Mouse (Mus musculus) neural tube, embryonic 12.5 days (tissue): ENCODE data around the gene Bckdk. TPM values are rescaled to one million over a fixed set of nuclear protein-coding genes. Genes with fewer than 3 reads are reported as not detected.

ENCODE experiments used
- ATAC-seq: fragments of 200-750 bp; cut with Nextera tagmentation; 2 replicates; pipeline ENCODE4 v1.8.0; 2017; ENCODE audit warnings: low read depth, mild to moderate bottlenecking, moderate TSS enrichment, moderate library complexity; ENCODE audit not compliant: low FRiP score
- H3K27ac ChIP-seq: fragments of 300-500 bp; sonication (generic); 2 replicates; pipeline ENCODE4 v1.5.1; 2016
- H3K27me3 ChIP-seq: fragments of 300-500 bp; sonication (generic); replicated peaks from 2 replicates; pipeline ENCODE4 v1.6.1; 2016; ENCODE audit warnings: mild to moderate bottlenecking
- H3K36me3 ChIP-seq: fragments of 300-500 bp; sonication (generic); 2 replicates; pipeline ENCODE4 v1.6.1; 2016; ENCODE audit warnings: mild to moderate bottlenecking
- H3K4me1 ChIP-seq: fragments of 300-500 bp; sonication (generic); 2 replicates; pipeline ENCODE4 v1.6.1; 2016
- H3K4me2 ChIP-seq: fragments of 300-500 bp; sonication (generic); replicated peaks from 2 replicates; pipeline ENCODE4 v1.6.1; 2016; ENCODE audit warnings: mild to moderate bottlenecking
- H3K4me3 ChIP-seq: fragments of 300-500 bp; sonication (generic); 2 replicates; pipeline ENCODE4 v1.5.1; 2016
- H3K9ac ChIP-seq: fragments of 300-500 bp; sonication (generic); 2 replicates; pipeline ENCODE4 v1.6.1; 2016; ENCODE audit warnings: mild to moderate bottlenecking
- H3K9me3 ChIP-seq: fragments of 300-500 bp; sonication (generic); 2 replicates; pipeline ENCODE4 v1.6.1; 2016; ENCODE audit warnings: mild to moderate bottlenecking
- WGBS: fragments of 180-500 bp; shearing (Covaris S2); methylation state at CpG from one replicate; pipeline ENCODE4 v1.1.7; 2016; 5-methylcytosine and 5-hydroxymethylcytosine counted together
- polyA plus RNA-seq: library from polyadenylated mRNA; unstranded; fragments of >200 nt; fragmentation: Nextera tagmentation; extraction: Ambion mirVana; gene quantifications from 2 replicates; pipeline ENCODE4 v1.2.1, GENCODE M21; 2016

Gene Bckdk
- polyA plus RNA-seq: 74.1 and 79.1 TPM in 2 replicates

GRCm38 (mm10) chr7:127903971-127904796 lies at the start of gene Bckdk:
Gene Bckdk, plus strand, starts transcription at chr7:127904082.
- Histone ChIP-seq H3K4me1 (peaks cover 8% of the 10 kb centered on the region), H3K9ac (peak within 1 kb of the TSS; percentile 74), H3K27me3 (no peaks in the 10 kb centered on the region), H3K4me3 (peak within 1 kb of the TSS; percentile 64), H3K27ac (no peak within 1 kb of the TSS; the same call in 1 of the 2 replicates), H3K9me3 (no peaks in the 10 kb centered on the region), H3K36me3 (peaks cover 40% of the 10 kb centered on the region), H3K4me2 (peak within 1 kb of the TSS; percentile 84)
- WGBS: 8% methylated on average over 38 of the region's 38 CpGs
- ATAC-seq: peak; percentile 87

DNA sequence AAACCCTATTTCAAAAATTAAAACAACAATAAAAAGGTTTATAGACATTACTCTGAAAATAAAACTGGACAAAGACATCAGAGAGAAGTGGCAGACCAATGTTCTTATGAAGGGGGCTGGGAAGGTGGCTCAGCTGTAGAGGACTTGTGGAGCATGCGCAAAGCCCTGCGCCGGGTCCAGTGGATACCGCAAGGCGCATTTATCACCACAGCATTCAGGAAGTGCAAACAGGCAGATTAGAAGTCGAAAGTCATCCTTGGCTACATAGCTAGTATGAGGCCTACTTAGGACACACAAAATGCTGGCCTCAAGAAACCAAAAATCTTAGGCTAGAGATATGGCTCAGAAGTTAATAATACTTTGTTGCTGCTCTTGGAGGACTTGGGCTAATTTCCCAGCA lies 45.6 kb upstream of the Bckdk start:
- Histone ChIP-seq H3K9ac (no peak overlapping the region), H3K27me3 (no peaks in the 10 kb centered on the region), H3K4me3 (no peak overlapping the region), H3K4me2 (no peak overlapping the region), H3K4me1 (no peaks in the 10 kb centered on the region), H3K36me3 (peaks cover 3% of the 10 kb centered on the region; the same call in 1 of the 2 replicates), H3K9me3 (no peaks in the 10 kb centered on the region), H3K27ac (no peak overlapping the region)
- WGBS: 97% methylated on average over 6 of the region's 6 CpGs
- ATAC-seq: no peak

GRCm38 (mm10) chr7:127866434-127866833 lies 37.4 kb upstream of the Bckdk start:
- ATAC-seq: no peak
- peaks cover 54% of the 10 kb centered on the region for H3K36me3 ChIP-seq
- peak overlapping the region; percentile 4; the same call in 1 of the 2 replicates for H3K4me3 ChIP-seq
- WGBS: 94% methylated on average over 12 of the region's 12 CpGs
- no peaks in the 10 kb centered on the region for H3K9me3 ChIP-seq
- no peaks in the 10 kb centered on the region for H3K27me3 ChIP-seq
- H3K4me1 ChIP-seq: 0 out of 2 replicates have a peak, but pooled peaks cover 4% of the 10 kb centered on the region
- no peak overlapping the region for H3K9ac ChIP-seq
- H3K27ac ChIP-seq: no peak overlapping the region
- no peak overlapping the region for H3K4me2 ChIP-seq

DNA sequence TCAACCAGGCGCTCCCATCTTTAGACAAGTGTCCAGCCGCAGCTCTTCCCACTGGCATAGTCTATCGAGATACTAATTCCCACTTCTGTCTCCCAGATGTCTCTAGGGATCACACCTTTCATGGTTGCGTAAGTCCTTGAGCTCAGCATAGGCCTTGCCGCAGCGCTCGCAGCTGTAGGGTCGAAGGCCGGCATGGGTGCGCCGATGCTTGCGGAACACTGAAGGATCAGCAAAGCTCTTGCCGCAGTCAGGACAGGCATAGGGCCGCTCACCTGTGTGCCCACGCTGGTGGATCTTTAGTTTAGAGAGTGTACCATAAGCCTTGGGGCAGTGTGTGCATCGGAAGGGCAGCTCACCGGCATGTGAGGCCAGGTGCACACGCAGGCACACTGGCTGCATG lies 36.2 kb upstream of the Bckdk start:
- WGBS: 98% methylated on average over 18 of the region's 18 CpGs

DNA sequence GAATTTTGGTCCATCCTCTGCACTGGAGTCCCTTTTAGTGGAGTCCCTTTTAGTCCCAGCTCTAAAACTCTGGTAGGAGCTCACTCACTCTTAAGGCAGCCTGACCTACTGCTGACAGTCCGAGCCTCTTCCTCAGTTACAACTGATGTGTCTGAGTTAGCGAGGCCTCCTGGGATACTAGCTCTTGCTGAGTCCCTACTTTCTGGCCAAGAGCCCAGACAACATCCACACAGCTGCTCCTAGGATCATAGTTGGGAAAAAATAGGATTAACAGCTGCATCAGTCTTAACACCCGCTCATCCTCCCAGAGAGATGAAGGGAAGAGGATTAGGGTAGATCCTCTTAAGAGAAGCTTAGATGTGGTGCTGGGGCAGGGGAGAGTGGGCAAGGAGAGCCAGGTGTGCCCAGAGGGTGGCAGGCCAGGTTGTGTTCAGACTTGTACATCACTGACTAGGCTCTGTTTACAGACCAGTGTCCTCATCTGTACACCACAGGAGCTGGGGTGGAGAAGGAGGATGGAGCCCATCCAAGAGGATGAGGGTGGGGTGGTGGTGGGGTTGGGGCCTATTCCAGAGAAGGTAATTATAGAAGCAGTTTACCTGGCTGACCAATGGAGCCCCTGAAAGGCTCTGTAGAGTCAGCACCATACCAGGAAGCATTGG lies 34.6 kb upstream of the Bckdk start:
- Histone ChIP-seq H3K4me2 (no peak overlapping the region), H3K27me3 (no peaks in the 10 kb centered on the region), H3K36me3 (peaks cover 55% of the 10 kb centered on the region), H3K9me3 (no peaks in the 10 kb centered on the region), H3K4me3 (no peak overlapping the region), H3K9ac (no peak overlapping the region), H3K27ac (no peak overlapping the region), H3K4me1 (peaks cover 16% of the 10 kb centered on the region)
- no peak for ATAC-seq
- 92% methylated on average over 3 of the region's 3 CpGs for WGBS

More for the DNA sequence above, 36.2 kb upstream of the Bckdk start:
- no peaks in the 10 kb centered on the region for H3K27me3 ChIP-seq
- H3K36me3 ChIP-seq: peaks cover 55% of the 10 kb centered on the region
- ATAC-seq: no peak
- H3K4me2 ChIP-seq: no peak overlapping the region
- H3K9ac ChIP-seq: no peak overlapping the region
- H3K4me3 ChIP-seq: no peak overlapping the region
- 0 out of 2 replicates have a peak, but pooled peaks cover 4% of the 10 kb centered on the region for H3K4me1 ChIP-seq
- no peaks in the 10 kb centered on the region for H3K9me3 ChIP-seq
- no peak overlapping the region for H3K27ac ChIP-seq

DNA sequence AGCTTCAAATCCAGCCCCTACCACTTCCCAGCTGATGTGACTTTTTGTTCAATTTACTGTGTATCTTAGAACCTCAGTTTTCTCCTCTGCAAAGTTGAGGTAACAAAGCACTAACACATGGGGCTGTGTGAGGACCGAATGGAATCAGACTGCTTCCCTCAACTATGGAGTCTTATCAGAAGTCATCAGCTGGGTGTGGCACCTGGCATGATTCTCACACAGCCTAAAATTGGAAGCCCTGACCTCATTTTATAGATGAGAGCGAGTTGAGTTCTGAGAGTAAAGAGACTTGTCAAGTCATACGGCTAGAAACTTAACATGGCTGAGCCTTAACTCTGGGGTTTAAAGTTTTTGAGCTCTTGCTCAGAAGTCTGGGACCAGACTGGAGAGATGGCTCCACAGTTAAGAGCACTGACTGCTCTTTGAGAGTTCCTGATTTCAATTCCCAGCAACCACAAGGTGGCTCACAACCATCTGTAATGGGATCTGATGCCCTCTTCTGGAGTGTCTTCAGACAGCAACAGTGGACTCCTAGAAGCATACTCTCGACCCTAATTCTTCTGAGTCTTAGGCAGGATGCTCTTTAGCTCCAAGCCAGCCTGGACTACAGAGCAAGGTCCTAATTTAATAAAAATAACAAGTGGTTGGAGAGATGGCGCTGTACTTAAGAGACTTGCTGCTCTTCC lies 33.6 kb upstream of the Bckdk start:
- Histone ChIP-seq H3K27me3 (no peaks in the 10 kb centered on the region), H3K36me3 (peaks cover 46% of the 10 kb centered on the region), H3K4me2 (no peak overlapping the region), H3K4me3 (no peak overlapping the region), H3K9ac (no peak overlapping the region), H3K9me3 (no peaks in the 10 kb centered on the region), H3K4me1 (peaks cover 20% of the 10 kb centered on the region), H3K27ac (no peak overlapping the region)
- 85% methylated on average over 5 of the region's 5 CpGs for WGBS
- ATAC-seq: no peak

- Histone ChIP-seq H3K27me3 (no peaks in the 10 kb centered on the region), H3K27ac (peak overlapping the region; percentile 94)
- WGBS: 5% methylated on average over 20 of the region's 20 CpGs
These were observed 28.9 kb upstream of the Bckdk start for GRCm38 (mm10) chr7:127874812-127875626.

GRCm38 (mm10) chr7:127875627-127876001 lies 28.3 kb upstream of the Bckdk start:
- no peaks in the 10 kb centered on the region for H3K27me3 ChIP-seq
- peaks cover 25% of the 10 kb centered on the region for H3K4me1 ChIP-seq
- ATAC-seq: peak; percentile 95
- WGBS: under 1% methylated on average over 43 of the region's 43 CpGs
- peak overlapping the region; percentile 87 for H3K4me2 ChIP-seq
- no peaks in the 10 kb centered on the region for H3K9me3 ChIP-seq
- peak overlapping the region; percentile 94 for H3K27ac ChIP-seq
- H3K36me3 ChIP-seq: peaks cover 32% of the 10 kb centered on the region
- peak overlapping the region; percentile 97 for H3K9ac ChIP-seq
- peak overlapping the region; percentile 94 for H3K4me3 ChIP-seq

More at GRCm38 (mm10) chr7:127874812-127875626, 28.9 kb upstream of the Bckdk start:
- ATAC-seq: no peak
- H3K9ac ChIP-seq: peak overlapping the region; percentile 97
- H3K4me1 ChIP-seq: peaks cover 25% of the 10 kb centered on the region
- H3K4me3 ChIP-seq: peak overlapping the region; percentile 94
- no peaks in the 10 kb centered on the region for H3K9me3 ChIP-seq
- H3K36me3 ChIP-seq: peaks cover 30% of the 10 kb centered on the region
- H3K4me2 ChIP-seq: peak overlapping the region; percentile 87

GRCm38 (mm10) chr7:127876041-127876466 lies 27.8 kb upstream of the Bckdk start, which contains the start of gene Zfp646:
Gene Zfp646, plus strand, starts transcription at chr7:127876221.
- H3K9ac ChIP-seq: peak within 1 kb of the TSS; percentile 97
- H3K4me3 ChIP-seq: peak within 1 kb of the TSS; percentile 94
- H3K27me3 ChIP-seq: no peaks in the 10 kb centered on the region
- peaks cover 25% of the 10 kb centered on the region for H3K4me1 ChIP-seq
- ATAC-seq: peak; percentile 92
- no peaks in the 10 kb centered on the region for H3K9me3 ChIP-seq
- WGBS: under 1% methylated on average over 41 of the region's 41 CpGs
- H3K27ac ChIP-seq: peak within 1 kb of the TSS; percentile 94
- H3K4me2 ChIP-seq: peak within 1 kb of the TSS; percentile 87
- peaks cover 35% of the 10 kb centered on the region for H3K36me3 ChIP-seq

- H3K36me3 ChIP-seq: peaks cover 42% of the 10 kb centered on the region
- peak within 1 kb of the TSS; percentile 97 for H3K9ac ChIP-seq
- H3K4me3 ChIP-seq: peak within 1 kb of the TSS; percentile 94
- H3K4me1 ChIP-seq: peaks cover 25% of the 10 kb centered on the region
- WGBS: under 1% methylated on average over 60 of the region's 60 CpGs
- H3K27me3 ChIP-seq: no peaks in the 10 kb centered on the region
- peak within 1 kb of the TSS; percentile 94 for H3K27ac ChIP-seq
- H3K4me2 ChIP-seq: peak within 1 kb of the TSS; percentile 87
- H3K9me3 ChIP-seq: no peaks in the 10 kb centered on the region
- peak; percentile 54 for ATAC-seq
These were observed 27.2 kb upstream of the Bckdk start, which contains the start of gene Zfp668 for GRCm38 (mm10) chr7:127876467-127877348. Gene Zfp668, minus strand, starts transcription at chr7:127876828.
